Comparison of ENCODE assay signal across 8 mouse cellular contexts in the genomic region with DNA sequence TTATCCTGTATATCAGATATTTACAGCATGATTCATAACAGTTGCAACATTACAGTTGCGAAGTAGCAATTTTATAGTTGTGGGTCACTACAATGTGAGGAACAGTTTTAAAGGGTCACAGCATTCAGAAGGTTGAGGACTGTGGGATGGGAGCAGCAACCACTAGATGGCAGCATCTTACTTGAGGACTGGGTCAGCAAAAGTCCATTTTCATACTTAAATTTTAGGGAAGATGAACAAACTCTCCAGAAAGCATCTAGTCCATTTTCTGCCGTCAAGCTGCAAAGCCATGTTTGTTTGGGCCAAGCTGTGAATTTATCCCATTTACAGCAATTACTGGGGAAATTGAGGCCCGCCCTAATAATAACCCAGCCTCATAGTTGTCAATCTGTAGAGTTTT. TPM values are rescaled to one million over a fixed set of nuclear protein-coding genes. Genes with fewer than 3 reads are reported as not detected.
DNase-seq lines count a peak whose midpoint lies in the region; ATAC-seq and TF ChIP-seq lines count a peak whose summit lies in the region.

No protein-coding gene starts in this region.

- H3K27me3 ChIP-seq in cerebellum, adult 2 months (ENCODE audit: control insufficient read depth, insufficient read depth, low read length), result no peaks in the 10 kb centered on the region

- TF ChIP-seq POLR2A in cerebellum, adult 2 months (IDR thresholded peaks at IDR 0.05; ENCODE audit: borderline replicate concordance, insufficient read depth, low read length), result no peak

- ATAC-seq in cerebellum, adult (ENCODE audit: insufficient number of reproducible peaks, low FRiP score, low TSS enrichment), result no peak

- no peak overlapping the region for H3K27ac ChIP-seq in cerebellum, adult 2 months (ENCODE audit: insufficient read depth, low read length)

- peak; percentile 75 for TF ChIP-seq CTCF in cerebellum, adult 2 months (IDR thresholded peaks at IDR 0.05; ENCODE audit: borderline replicate concordance, insufficient read depth, low read depth, low read length)

- intact Hi-C loops in heart, postnatal 10 days (cut with DNase I), result loop anchor here (1.0 kb wide), 1 partner anchor 81 kb away; no protein-coding TSS in a partner anchor
- intact Hi-C loops in left cerebral cortex, postnatal 25 days (cut with DNase I), result loop anchor here (5.0 kb wide), 1 partner anchor 80 kb away; no protein-coding TSS in a partner anchor

- DNase-seq in cerebellum, adult 11 months, result peak; percentile 20
- peak; percentile 55 for DNase-seq in ovary, postnatal 14 days (ENCODE audit: low spot score)
- DNase-seq in ovary, postnatal 10 days (ENCODE audit: low spot score), result no peak
- DNase-seq in cerebellum, adult 2 months, result peak; percentile 42 to 50
- DNase-seq in heart, postnatal 10 days, result peak; percentile 46 to 70
- peak; percentile 55 to 72 for DNase-seq in left cerebral cortex, postnatal 25 days (ENCODE audit: low spot score in 2 of 2)
- peak; percentile 56 to 64 for DNase-seq in right cerebral cortex, postnatal 10 days (ENCODE audit: low spot score in 2 of 2)

- WGBS in cerebellum, adult 2 months, result 53% methylated on average over 3 of the region's 3 CpGs

- no peak overlapping the region for H3K4me3 ChIP-seq in cerebellum, adult 2 months (replicated peaks; ENCODE audit: insufficient read depth, low read depth, low read length)

- H3K4me1 ChIP-seq in cerebellum, adult 2 months (ENCODE audit: control insufficient read depth, insufficient read depth, low read length), result no peaks in the 10 kb centered on the region

RNA-seq across cellular contexts. Expression of gene Parp11, which starts 55.9 kb away (rescaled TPM):
- 21.5 and 23.6 TPM in 2 replicates for polyA plus RNA-seq in cerebellum, adult 2 months (2012; rRNA removed)
- 1 to 10 TPM; 8.5 to 10.0 TPM for total RNA-seq in heart, postnatal 10 days (2021)
- total RNA-seq in left cerebral cortex, postnatal 25 days (2021), result 10 to 100 TPM; 29.8 to 33.1 TPM

RNA-seq across cellular contexts. Expression of gene Cracr2a, which starts 58.6 kb away (rescaled TPM):
- polyA plus RNA-seq in cerebellum, adult 2 months (2012; rRNA removed), result 0.62 and 0.63 TPM in 2 replicates
- total RNA-seq in heart, postnatal 10 days (2021), result 1 to 10 TPM; 1.4 to 1.9 TPM
- total RNA-seq in left cerebral cortex, postnatal 25 days (2021), result 1 to 10 TPM; 1.8 to 2.8 TPM
